Mouse (Mus musculus) naive thymus-derived CD4-positive, alpha-beta T cell, adult 2 months (primary cell): ENCODE data around the gene Klf9.

Experiments
- DNase-seq: peaks from one replicate; pipeline ENCODE4 v3.0.0-alpha.2; 2011; ENCODE audit warnings: low read depth

Gene Klf9

GRCm38 (mm10) chr19:23140689-23141317, at the start of gene Klf9:
Klf9 (plus strand) TSS chr19:23141226.
- peak; percentile 90 for DNase-seq

DNA sequence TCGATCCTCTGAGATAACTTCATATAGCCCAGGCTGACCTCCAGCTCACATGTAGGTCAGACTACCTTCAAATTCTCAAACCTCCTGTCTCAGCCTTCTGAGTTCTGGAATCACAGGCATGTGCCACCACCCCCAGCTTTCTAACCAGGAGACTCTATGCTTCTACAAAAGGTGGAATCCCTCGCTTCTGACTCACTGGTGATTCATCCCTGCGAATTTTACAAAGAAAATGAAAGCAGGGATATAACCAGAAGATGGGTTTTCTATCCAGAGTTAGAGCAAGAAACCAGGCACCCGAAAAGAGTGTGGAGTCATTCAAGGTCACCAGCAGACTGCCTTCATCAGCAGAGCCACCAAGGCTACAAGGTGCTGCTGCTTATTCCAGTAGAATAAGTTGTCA, 49.4 kb upstream of the Klf9 start:
- DNase-seq, result no peak

- no peak for DNase-seq
These were observed 47.5 kb upstream of the Klf9 start for GRCm38 (mm10) chr19:23093548-23093947.

DNA sequence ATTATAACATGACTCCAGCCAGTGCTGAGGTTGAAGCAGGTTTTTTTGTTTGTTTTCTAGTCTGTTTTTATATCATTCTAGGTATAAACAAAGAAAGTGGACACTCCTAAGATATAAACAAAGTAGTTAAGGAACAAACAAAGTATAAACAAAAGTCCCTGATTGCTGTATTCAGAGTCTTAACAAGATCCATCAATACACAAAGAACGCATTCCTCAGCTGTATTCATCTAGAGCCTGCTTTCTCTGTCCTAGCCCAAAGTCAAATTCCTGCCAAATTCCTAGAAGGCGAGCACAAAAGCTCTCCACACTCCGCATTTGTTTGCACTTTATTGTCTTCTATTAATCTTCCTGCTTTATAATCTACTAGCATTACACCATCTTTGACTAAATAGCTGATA, 46.1 kb upstream of the Klf9 start:
- DNase-seq, result no peak

DNA sequence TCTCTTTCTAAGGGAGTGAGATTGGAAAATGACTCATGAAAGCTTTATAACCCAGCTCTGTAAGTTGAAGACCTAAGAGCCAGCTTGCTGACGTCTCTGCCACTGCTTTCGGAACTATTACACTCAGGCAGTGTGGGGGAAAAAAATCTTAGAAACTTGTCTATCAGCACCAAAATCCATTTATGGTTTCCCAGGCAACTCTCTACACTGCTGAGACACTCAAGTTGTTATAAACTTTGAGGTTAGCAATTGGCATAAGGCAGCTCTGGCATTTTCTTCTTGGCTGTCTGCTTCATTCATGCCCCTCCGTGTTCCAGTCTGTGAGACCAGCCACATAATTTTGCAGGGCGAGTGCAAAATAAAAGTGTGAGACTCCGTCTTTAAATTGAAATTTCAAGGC, 34.2 kb upstream of the Klf9 start:
- DNase-seq, result no peak

- DNase-seq, result no peak
These were observed 33.7 kb upstream of the Klf9 start for GRCm38 (mm10) chr19:23107335-23107734.

DNA sequence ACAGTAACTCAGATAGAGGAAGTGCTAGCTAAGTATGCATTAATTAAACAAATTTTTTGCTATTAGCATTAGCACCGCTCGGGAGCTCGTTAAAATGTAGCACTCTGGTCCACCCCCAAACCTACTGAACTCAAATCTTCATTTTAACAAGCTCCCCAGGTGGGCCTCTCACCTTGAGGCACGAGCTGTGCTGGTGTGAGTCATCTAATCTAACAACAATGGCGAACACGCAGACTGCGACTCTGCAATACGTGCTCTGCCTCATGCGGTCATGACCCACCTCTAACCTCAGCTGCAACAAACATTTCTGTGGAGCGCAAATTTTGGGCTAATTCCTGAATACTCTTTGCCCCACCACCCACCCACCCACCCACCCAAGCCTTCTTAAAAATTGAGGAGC, 19.2 kb upstream of the Klf9 start:
- no peak for DNase-seq

DNA sequence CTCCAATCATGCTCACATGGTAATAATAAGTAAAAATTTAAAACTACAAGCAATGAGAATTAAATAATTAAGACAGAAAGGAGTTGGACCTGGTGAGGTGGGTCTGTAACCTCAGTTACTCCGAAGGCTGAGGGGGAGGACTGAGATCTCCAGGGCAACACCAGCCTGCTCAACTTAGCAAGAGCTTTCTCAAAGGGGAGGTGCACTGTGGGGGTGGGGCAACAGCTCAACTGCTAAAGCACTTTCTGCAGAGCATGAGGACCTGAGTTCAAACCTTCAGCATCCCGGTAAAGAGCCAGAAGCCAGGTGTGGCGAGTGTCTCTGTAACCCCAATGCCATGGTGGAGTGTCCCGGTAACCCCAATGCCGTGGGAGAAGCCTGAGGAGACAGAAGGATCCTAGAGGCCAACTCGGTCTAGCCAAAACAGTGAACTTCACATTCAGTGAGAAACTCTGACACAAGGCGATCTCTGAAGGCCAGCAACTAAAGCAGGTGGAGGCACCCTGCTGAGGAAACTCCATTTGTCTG, 16.9 kb upstream of the Klf9 start:
- DNase-seq, result no peak

GRCm38 (mm10) chr19:23125227-23126150, 15.5 kb upstream of the Klf9 start:
- DNase-seq, result no peak

GRCm38 (mm10) chr19:23129908-23130307, 11.1 kb upstream of the Klf9 start:
- DNase-seq, result no peak

DNA sequence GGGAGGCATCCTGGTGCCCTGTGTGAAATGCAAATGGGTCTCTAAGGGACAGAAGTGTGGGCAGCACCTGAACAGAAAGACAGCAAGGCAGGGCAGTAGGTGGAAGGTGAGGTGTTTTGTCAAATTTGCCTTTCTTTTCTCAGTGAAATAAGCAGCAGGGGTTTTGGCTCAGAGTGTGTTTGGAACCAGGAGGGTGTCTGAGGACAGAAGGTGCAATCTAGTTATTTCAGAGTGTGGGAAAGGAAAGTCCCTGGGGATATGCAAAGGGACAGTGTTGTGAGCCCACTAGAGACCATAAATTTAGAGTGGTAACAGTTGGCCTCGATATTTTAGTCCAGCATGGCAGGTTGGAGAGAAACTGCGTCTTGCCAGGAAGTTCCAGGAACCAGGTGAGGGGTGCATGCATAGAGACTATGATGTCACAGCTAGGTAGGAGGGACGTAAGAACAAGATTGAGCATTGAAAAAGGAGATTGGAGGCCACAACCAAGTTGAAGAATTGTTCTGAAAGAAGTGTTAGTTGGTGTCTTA, 8.9 kb upstream of the Klf9 start:
- no peak for DNase-seq

GRCm38 (mm10) chr19:23132720-23133426, 8.2 kb upstream of the Klf9 start:
- no peak for DNase-seq

DNA sequence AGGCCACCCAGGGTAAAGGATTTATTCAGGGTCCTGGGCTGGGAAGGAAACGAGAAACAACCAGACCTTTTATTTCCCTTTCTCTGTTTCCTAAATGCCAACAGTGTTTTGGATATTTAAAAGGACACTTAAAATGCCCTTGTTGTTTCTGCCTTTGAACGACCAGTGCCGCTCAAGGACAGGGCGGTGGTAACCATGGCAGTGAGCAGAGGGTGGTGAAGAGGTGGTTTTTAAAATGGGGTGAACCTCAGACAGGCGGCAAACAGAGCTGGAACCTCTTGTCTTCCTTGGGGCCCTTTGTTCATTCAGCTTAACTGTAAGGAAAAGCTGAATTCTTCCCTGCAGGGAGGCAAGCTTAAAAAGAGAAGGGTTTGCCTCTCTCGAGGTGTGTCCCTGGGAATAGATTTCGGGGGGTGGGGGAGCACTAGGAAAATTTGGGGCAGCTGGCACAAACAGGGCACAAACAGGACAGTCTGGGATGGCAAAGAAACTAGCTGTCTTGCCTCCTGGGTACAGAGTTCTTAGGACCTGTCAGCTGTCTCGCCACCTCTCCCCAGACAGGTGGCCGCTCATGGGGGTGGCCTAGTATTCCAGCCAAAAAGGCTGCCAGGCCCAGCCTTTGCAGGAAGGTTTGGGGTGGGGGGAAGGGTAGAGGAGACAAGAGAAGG, 7.5 kb upstream of the Klf9 start:
- no peak for DNase-seq

GRCm38 (mm10) chr19:23134095-23134440, 7.0 kb upstream of the Klf9 start:
- no peak for DNase-seq

DNA sequence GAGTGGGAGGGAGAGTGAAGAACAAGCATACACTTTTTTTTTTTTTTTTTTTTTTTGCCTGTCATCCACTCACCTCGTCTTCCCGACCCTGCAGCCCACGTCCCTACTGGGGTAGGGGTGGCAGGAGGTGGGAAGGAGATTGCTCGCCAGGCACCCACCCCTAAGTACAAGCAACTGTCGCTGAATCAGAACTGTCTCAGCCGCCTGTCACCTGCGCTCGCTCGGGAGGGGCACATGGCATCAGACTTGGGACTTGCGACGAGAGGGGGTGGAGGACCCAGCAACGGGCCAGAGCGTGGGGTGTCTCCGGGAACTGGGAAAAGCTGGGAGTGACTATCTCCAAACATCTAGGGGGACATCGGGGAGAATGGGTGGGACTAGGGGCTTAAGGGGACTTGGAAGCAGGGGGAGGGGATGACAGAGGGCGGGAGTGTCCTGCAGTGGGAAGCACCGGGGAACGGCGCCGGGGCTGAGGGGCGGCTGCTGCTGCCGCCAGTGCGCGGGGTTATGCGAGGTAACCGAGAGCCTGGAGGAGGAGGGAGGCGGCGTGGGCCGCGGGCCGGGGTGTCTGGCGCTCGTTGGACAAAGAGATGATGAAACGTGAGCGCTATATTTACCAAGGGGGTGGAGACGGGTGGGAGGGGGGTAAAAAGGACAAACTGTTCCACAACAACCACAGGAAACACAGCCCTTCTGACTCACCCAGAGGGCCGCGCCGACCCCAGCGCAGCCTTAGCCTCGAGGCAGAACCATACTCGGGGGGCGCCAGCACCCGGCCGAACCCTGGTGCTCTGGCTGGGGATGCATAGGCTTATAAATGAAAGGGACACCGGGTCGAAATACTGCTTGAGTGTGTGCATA, 6.4 kb upstream of the Klf9 start:
- peak; percentile 43 for DNase-seq

- peak; percentile 69 for DNase-seq
These were observed 5.5 kb upstream of the Klf9 start for GRCm38 (mm10) chr19:23135349-23136201.

DNA sequence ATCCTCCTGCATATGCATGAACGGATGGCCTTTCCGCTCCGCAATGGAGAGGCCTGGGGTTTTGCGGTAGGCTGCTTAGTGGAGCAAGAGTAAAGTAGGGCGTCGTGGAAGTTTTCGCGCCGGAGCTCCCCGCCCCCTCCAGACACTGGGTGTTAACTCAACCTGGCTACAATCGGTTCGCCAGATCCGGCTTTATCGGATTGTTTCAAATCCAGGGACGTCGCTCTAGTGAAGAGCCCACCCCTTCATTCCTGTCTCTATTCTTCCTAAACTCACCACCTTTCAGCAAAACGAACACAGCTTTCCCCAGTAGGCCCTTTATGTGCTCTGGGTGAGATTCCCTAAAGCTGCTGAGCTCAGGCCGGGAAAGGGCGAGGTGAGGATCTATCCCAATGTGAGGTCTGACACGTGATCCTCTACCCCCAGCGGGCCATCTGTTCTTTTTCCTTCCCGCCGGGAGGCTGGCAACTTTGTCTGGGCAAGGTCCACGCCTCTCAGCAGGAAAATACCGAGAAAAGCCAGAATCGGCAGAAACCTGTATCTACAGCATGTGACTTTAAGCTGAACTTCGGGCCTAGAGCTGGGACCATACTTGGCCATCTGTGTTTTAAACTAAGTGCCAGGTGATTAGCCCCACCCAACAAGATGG, 4.7 kb upstream of the Klf9 start:
- no peak for DNase-seq

GRCm38 (mm10) chr19:23137295-23137694, 3.7 kb upstream of the Klf9 start:
- no peak for DNase-seq

DNA sequence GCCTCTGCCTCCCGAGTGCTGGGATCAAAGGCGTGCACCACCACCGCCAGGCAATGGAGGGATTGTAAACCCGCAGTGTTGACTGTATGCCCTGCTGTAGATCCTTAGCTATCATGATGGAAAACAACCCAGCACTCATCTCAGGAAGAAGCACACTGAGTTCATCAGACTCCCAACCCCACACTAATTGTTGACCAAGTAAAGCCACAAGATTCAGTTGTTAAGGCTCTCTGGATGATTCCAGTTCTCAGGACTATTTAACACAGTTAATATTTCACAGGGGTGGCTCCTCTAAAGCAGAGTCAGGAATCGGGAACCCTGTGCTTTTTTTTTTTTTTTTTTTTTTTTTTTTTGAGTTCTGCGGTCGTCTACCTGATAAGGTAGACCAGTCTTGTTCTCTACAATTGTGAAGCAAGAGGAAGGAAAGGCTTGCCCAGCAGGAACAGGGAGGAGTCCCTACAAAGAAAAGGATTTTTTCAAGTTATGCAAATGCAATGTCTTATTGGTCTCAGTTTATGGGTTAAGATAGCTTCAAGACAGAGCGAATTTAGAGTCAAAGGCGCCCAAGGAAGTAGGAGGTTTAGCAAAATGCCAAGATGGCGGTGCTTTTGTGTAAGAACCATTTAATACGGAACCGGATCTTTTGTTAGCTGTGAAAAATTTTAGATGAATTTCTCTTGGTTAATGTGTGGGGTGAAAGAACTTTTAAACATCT, 1.1 kb upstream of the Klf9 start:
- no peak for DNase-seq
